Mouse (Mus musculus): ENCODE results near the gene Mgat3. TPM values are rescaled to one million over a fixed set of nuclear protein-coding genes. Genes with fewer than 3 reads are reported as not detected.

The Mgat3 gene
- polyA plus RNA-seq (2015; fragmentation: Nextera tagmentation; extraction: Ambion mirVana): 15.5 and 16.3 TPM in 2 replicates

DNA sequence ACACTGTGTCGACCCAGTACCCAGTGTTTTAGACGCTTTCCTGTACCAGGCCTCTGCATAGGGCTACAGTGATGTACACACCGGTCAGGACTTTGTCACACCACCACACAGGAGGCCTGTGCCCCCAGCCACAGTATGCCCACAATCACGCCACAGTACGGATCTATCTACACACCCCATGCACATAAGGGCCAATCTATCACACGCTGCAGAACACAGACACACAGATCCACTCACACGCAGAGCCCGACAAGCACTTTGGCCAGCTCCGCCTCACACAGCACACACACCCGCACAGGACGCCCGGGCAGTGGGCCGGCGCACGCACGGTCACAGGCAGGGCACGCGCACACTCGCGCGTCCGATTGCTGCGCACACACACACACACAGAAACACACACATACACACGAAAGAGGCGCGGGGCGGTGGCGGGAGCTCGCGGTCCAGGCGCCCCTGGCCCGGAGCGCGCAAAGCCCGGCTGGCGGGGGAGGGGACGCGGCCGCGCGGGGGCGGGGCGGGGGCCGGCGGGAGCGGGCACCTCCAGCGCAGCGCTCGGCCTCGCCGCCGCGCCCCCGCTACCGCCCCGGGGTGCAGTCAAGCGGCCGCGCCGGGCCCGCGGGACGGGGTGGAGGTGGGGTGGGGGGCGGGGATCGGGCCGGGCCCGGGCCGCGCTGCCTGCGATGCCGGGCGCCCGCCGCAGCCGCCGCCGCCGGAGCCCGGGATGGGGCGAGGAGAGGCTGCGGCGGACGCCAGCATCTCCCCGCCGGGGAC lies at the start of gene Mgat3:
Gene Mgat3 (plus strand): TSS at position 721 of the 771 bp plus-strand sequence.
- Histone ChIP-seq H3K36me3 (replicated peaks) (no peaks in the 10 kb centered on the region), H3K9ac (peak within 1 kb of the TSS; percentile 99), H3K9me3 (no peaks in the 10 kb centered on the region), H3K4me1 (peaks cover 34% of the 10 kb centered on the region), H3K4me2 (peak within 1 kb of the TSS; percentile 80), H3K27me3 (replicated peaks) (0 out of 2 replicates have a peak, but pooled peaks cover 3% of the 10 kb centered on the region), H3K4me3 (peak within 1 kb of the TSS; percentile 72), H3K27ac (peak within 1 kb of the TSS; percentile 94)
- WGBS: 1% methylated on average over 59 of the region's 85 CpGs
- peak; percentile 83 for ATAC-seq (replicated peaks)

- no peak overlapping the region for H3K27ac ChIP-seq
- H3K4me3 ChIP-seq: no peak overlapping the region
- H3K9me3 ChIP-seq: no peaks in the 10 kb centered on the region
- no peak for ATAC-seq (replicated peaks)
- H3K27me3 ChIP-seq (replicated peaks): no peaks in the 10 kb centered on the region
- H3K36me3 ChIP-seq (replicated peaks): no peaks in the 10 kb centered on the region
- WGBS: 77% methylated on average over 4 of the region's 4 CpGs
- H3K9ac ChIP-seq: no peak overlapping the region
- H3K4me1 ChIP-seq: no peaks in the 10 kb centered on the region
- H3K4me2 ChIP-seq: no peak overlapping the region
Observed at GRCm38 (mm10) chr15:80124651-80125050, 48.9 kb upstream of the Mgat3 start.

- no peak overlapping the region for H3K4me3 ChIP-seq
- no peaks in the 10 kb centered on the region for H3K27me3 ChIP-seq (replicated peaks)
- no peaks in the 10 kb centered on the region for H3K4me1 ChIP-seq
- ATAC-seq (replicated peaks): no peak
- H3K27ac ChIP-seq: no peak overlapping the region
- H3K36me3 ChIP-seq (replicated peaks): no peaks in the 10 kb centered on the region
- 75% methylated on average over 1 of the region's 1 CpGs for WGBS
- no peak overlapping the region for H3K9ac ChIP-seq
- no peak overlapping the region for H3K4me2 ChIP-seq
- no peaks in the 10 kb centered on the region for H3K9me3 ChIP-seq
Observed at GRCm38 (mm10) chr15:80127191-80127590, 46.3 kb upstream of the Mgat3 start.

DNA sequence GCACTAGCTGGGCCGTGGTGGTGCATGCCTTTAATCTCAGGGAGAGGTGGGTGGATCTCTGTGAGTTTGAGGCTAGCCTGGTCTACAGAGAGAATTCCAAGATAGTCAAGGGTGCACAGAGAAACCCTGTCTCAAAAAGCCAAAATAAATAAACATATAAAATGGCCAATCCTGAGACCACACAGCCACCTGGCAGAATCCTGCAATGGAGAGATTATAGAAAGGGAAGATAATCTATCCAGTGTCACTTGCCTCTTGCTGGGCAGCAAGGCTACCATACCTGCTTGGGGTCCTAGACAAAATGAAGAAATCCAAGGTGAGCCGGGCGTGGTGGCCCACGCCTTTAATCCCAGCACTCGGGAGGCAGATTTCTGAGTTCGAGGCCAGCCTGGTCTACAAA lies 43.5 kb upstream of the Mgat3 start:
- H3K4me3 ChIP-seq: no peak overlapping the region
- ATAC-seq (replicated peaks): no peak
- peaks cover 19% of the 10 kb centered on the region for H3K4me1 ChIP-seq
- H3K27ac ChIP-seq: no peak overlapping the region
- no peak overlapping the region for H3K9ac ChIP-seq
- no peak overlapping the region for H3K4me2 ChIP-seq
- 87% methylated on average over 6 of the region's 6 CpGs for WGBS
- H3K36me3 ChIP-seq (replicated peaks): no peaks in the 10 kb centered on the region
- H3K27me3 ChIP-seq (replicated peaks): no peaks in the 10 kb centered on the region
- no peaks in the 10 kb centered on the region for H3K9me3 ChIP-seq

- Histone ChIP-seq H3K27ac (no peak overlapping the region), H3K27me3 (replicated peaks) (no peaks in the 10 kb centered on the region), H3K4me3 (no peak overlapping the region), H3K9ac (no peak overlapping the region), H3K4me1 (peaks cover 23% of the 10 kb centered on the region), H3K9me3 (no peaks in the 10 kb centered on the region), H3K36me3 (replicated peaks) (no peaks in the 10 kb centered on the region), H3K4me2 (no peak overlapping the region)
- no peak for ATAC-seq (replicated peaks)
- WGBS: 82% methylated on average over 5 of the region's 5 CpGs
Observed at GRCm38 (mm10) chr15:80130689-80131088, 42.8 kb upstream of the Mgat3 start.

- no peaks in the 10 kb centered on the region for H3K36me3 ChIP-seq (replicated peaks)
Observed at GRCm38 (mm10) chr15:80131421-80131820, 42.1 kb upstream of the Mgat3 start.

DNA sequence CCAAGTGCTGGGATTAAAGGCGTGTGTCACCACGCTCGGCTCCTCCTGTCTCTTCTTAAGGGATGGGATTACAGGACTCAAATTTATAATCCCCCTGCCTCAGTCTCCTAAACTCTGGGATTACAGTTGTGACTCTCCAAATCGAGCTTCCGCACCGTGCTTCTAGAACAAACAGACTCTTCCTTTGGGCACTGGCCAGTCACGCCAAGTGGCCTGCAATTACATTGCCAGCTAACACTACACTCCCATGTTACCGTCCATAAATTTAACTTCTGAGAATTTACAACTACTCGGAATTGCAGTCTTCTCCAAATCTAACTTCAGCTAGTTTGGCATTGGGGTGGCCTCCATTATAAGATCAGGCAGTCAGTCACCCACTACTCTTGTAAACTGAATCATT lies 41.1 kb upstream of the Mgat3 start:
- 84% methylated on average over 9 of the region's 9 CpGs for WGBS
- Histone ChIP-seq H3K27me3 (replicated peaks) (no peaks in the 10 kb centered on the region), H3K9me3 (no peaks in the 10 kb centered on the region), H3K4me1 (peaks cover 23% of the 10 kb centered on the region), H3K4me3 (peak overlapping the region; percentile 64), H3K27ac (0 out of 2 replicates have a peak overlapping the region, but pooled peaks have one; percentile 99), H3K9ac (no peak overlapping the region), H3K4me2 (peak overlapping the region; percentile 78), H3K36me3 (replicated peaks) (no peaks in the 10 kb centered on the region)
- peak; percentile 12 for ATAC-seq (replicated peaks)

More at GRCm38 (mm10) chr15:80131421-80131820, 42.1 kb upstream of the Mgat3 start:
- Histone ChIP-seq H3K27me3 (replicated peaks) (no peaks in the 10 kb centered on the region), H3K4me3 (no peak overlapping the region), H3K27ac (no peak overlapping the region), H3K4me2 (no peak overlapping the region), H3K9ac (no peak overlapping the region), H3K4me1 (peaks cover 23% of the 10 kb centered on the region), H3K9me3 (no peaks in the 10 kb centered on the region)
- ATAC-seq (replicated peaks): no peak
- 70% methylated on average over 6 of the region's 6 CpGs for WGBS

DNA sequence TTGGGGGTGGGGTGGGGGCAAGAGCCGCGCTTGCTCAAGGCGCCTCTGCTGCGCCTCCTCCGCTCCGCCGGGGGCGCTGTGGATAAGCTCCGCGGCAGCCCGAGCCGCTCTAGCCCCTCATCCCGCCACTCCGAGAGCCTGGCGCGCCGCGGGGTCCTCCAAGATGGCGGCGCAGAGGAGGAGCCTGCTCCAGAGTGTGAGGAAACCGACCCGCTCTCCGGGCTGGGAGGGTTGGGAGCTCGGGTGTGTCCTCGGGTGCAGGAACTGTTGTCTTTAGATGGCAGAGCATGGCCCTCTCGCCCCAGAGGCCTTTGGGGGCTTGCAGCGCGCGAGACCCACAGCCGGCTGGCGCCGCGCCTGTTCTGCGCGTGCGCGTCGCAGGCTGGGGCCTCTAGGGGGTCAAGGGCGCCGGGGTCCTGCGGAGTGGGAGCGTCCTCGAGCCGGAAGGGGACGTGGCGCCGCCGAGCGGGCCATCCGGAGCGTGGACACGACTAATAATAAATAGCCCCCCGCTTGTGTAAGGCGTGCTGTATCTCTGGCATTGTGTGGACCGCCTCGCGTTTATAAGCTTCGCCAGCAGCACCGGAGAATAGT lies 40.4 kb upstream of the Mgat3 start, which contains the start of gene Tab1:
Gene Tab1 (plus strand): TSS at position 135 of the 594 bp plus-strand sequence.
- peak within 1 kb of the TSS; percentile 64 for H3K4me3 ChIP-seq
- no peaks in the 10 kb centered on the region for H3K36me3 ChIP-seq (replicated peaks)
- H3K4me1 ChIP-seq: peaks cover 29% of the 10 kb centered on the region
- H3K9ac ChIP-seq: peak within 1 kb of the TSS; percentile 77
- no peaks in the 10 kb centered on the region for H3K9me3 ChIP-seq
- H3K27me3 ChIP-seq (replicated peaks): no peaks in the 10 kb centered on the region
- WGBS: under 1% methylated on average over 52 of the region's 59 CpGs
- H3K4me2 ChIP-seq: peak within 1 kb of the TSS; percentile 78
- ATAC-seq (replicated peaks): peak; percentile 96
- peak within 1 kb of the TSS; percentile 99 for H3K27ac ChIP-seq

DNA sequence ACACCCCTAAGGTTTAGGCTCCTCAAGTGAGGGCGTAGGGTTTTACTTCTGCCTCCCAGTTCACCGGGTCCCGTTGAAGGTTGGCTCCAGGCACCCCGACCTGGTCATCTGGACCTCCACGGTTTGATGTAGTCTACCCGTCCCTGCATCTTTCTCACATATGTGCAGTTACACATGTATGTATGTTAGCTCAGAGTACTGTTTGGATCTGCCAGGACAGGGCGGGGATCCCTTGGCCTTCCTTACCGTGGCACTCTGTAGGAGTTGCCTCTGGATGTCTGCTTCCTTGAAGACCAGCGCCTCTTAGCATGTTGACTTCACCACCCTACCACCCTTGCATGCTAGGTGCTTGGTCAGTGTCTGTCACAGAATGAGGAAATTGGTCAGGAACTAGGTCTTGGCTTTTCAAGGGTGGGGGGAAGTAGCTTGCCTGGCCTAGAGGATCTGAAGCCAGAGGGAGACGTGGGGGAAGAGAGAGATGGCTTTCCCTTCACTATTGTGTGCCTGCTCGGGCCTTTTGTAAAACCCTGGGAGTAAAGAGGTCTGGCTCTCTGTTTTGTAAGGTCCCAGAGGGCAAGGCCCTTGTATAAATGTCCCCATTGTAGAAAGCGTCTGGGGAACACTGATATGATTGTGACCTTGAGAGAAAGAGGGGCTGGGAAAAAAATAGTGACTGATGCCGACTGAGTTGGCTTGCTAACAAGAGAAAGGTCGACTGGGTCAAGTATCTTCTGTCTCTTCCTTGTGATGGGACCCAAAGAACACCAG lies 39.7 kb upstream of the Mgat3 start:
- Histone ChIP-seq H3K9ac (peak overlapping the region; percentile 77), H3K27ac (peak overlapping the region; percentile 99), H3K4me1 (peaks cover 31% of the 10 kb centered on the region), H3K4me3 (peak overlapping the region; percentile 64), H3K27me3 (replicated peaks) (no peaks in the 10 kb centered on the region), H3K4me2 (peak overlapping the region; percentile 78), H3K9me3 (no peaks in the 10 kb centered on the region), H3K36me3 (replicated peaks) (no peaks in the 10 kb centered on the region)
- 13% methylated on average over 14 of the region's 14 CpGs for WGBS
- peak; percentile 30 for ATAC-seq (replicated peaks)

GRCm38 (mm10) chr15:80134450-80134847 lies 39.1 kb upstream of the Mgat3 start:
- peak overlapping the region; percentile 64; the same call in 1 of the 2 replicates for H3K4me3 ChIP-seq
- H3K36me3 ChIP-seq (replicated peaks): no peaks in the 10 kb centered on the region
- no peaks in the 10 kb centered on the region for H3K27me3 ChIP-seq (replicated peaks)
- no peaks in the 10 kb centered on the region for H3K9me3 ChIP-seq
- H3K4me2 ChIP-seq: peak overlapping the region; percentile 78
- 55% methylated on average over 9 of the region's 9 CpGs for WGBS
- H3K9ac ChIP-seq: peak overlapping the region; percentile 77
- peaks cover 31% of the 10 kb centered on the region for H3K4me1 ChIP-seq
- peak overlapping the region; percentile 22; the same call in 1 of the 2 replicates for H3K27ac ChIP-seq
- no peak for ATAC-seq (replicated peaks)

DNA sequence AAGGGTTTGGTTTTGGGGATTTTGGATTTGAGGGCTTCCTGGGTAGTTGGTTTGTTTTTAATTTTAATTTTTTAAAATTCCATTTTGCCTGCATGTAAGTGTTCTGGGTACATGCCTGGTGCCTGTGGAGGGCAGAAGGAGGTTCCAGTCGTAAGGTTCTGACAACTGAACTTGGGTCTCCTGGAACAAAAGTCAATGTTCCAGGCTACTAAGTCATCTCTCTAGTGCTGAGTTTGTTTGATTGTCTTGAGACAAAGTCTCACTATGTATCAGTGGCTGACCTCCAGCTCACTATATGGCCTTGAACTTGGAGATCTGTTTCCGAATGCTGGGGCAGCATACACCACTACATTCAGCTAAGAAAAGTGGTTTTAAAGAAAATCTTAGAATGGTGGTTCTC lies 38.0 kb upstream of the Mgat3 start:
- H3K27me3 ChIP-seq (replicated peaks): no peaks in the 10 kb centered on the region
- H3K36me3 ChIP-seq (replicated peaks): no peaks in the 10 kb centered on the region
- H3K4me1 ChIP-seq: peaks cover 31% of the 10 kb centered on the region
- ATAC-seq (replicated peaks): no peak
- H3K27ac ChIP-seq: no peak overlapping the region
- no peaks in the 10 kb centered on the region for H3K9me3 ChIP-seq
- H3K4me2 ChIP-seq: no peak overlapping the region
- 87% methylated on average over 2 of the region's 2 CpGs for whole genome bisulfite sequencing
- no peak overlapping the region for H3K9ac ChIP-seq
- H3K4me3 ChIP-seq: no peak overlapping the region

DNA sequence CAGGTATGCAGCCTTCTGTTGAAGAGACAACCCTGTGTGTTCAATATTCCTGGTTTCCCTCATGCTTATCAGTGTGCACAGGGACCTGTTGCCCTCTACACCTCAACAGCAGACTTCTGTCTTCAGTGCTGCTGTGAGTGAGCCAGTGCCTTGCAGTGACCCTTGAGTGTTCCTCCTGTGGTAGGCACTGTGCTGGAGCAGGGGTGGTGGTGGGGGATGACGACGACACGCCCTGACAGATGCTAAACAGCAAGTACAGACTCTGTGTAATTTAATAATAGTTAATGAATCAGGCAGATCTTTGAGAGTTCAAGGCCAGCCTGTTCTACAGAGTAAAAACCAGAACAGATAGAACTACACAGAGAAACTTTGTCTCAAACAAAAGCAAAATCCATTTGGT lies 36.9 kb upstream of the Mgat3 start:
- no peak overlapping the region for H3K9ac ChIP-seq
- H3K36me3 ChIP-seq (replicated peaks): no peaks in the 10 kb centered on the region
- no peaks in the 10 kb centered on the region for H3K27me3 ChIP-seq (replicated peaks)
- H3K4me3 ChIP-seq: no peak overlapping the region
- no peak for ATAC-seq (replicated peaks)
- H3K4me1 ChIP-seq: peaks cover 31% of the 10 kb centered on the region
- H3K9me3 ChIP-seq: no peaks in the 10 kb centered on the region
- whole genome bisulfite sequencing: 95% methylated on average over 3 of the region's 3 CpGs
- H3K4me2 ChIP-seq: no peak overlapping the region
- no peak overlapping the region for H3K27ac ChIP-seq
